Mouse (Mus musculus) cerebellum, postnatal 14 days (tissue): ENCODE measurements at regions not wholly inside any gene's neighbourhood (a gene's known extent, or its start where the extent isn't known, plus 50 kb on each side); places are given as distances from the start of the nearest gene placed in this dataset.

ENCODE experiments used
- DNase-seq, 2 experiments: peaks; one replicate each; pipeline ENCODE4 v3.0.0; 2021; ENCODE audit warnings: mixed read lengths in 2 of 2

GRCm38 (mm10) chr7:66490073-66490472 is 62.8 kb upstream of the Aldh1a3 start:
- DNase-seq = no peak

DNA sequence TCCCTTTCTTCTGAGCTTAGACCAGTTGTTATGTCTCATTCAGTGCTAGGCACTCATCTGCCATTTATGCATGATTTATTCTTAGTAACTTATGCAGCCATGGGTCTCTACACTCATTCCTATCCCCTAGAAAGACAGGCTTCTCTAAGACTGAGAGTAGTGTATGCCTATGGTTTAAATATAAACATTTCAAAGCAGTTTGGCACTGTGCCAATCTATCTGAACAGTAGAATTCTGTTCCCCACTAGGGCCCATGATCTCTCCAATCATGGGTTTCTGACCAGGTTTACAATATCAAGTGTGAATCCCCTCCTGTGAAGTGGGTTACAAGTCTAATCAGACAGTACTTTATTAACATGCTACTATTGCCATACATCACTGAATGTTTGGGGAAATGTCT is 60.4 kb upstream of the Aldh1a3 start:
- no peak for DNase-seq

DNA sequence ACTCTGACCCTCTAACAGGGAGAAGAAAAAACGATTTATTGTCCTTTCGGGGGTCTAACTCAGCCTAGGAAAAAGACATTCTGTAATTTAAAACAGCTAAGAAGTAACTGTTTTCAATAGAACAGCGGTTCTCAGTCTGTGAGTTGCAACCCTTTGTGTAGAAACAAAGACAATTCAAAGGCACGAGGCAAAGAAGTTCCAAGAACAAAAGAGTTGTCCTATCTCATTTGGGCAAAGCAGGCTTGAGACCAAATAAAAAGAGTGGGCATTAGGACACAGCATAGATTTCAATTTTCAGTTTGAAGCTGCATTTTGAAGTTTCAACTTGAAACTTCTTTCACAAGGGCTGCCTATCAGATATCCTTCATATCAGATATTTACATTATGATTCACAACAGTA is 53.1 kb upstream of the Aldh1a3 start:
- DNase-seq = no peak

- DNase-seq = no peak
These were observed 52.0 kb upstream of the Aldh1a3 start for GRCm38 (mm10) chr7:66479321-66479720.

GRCm38 (mm10) chr7:66478106-66478505 is 50.8 kb upstream of the Aldh1a3 start:
- no peak for DNase-seq

- DNase-seq = peak in 1 of 2 experiments; percentile 28
These were observed 50.2 kb upstream of the Aldh1a3 start for GRCm38 (mm10) chr7:66477475-66477874.
